In genomic region chr17:87957096-87957840, GRCm38 (mm10) we compare ENCODE assay signal across 33 mouse cellular contexts. TPM values are rescaled to one million over a fixed set of nuclear protein-coding genes. Genes with fewer than 3 reads are reported as not detected.
DNase-seq lines count a peak whose midpoint lies in the region; ATAC-seq lines count a peak whose summit lies in the region.
"Had no signal": no experiment of that assay in that cellular context is flagged by ENCODE, and none has a peak within 500 bp of the region (broad histone marks: within the 10 kb centered on the region; RNA-seq: fewer than 3 reads in every experiment).

No protein-coding gene starts in this region.

- 0 out of 2 replicates have a peak, but pooled peaks have one; percentile 47 for ATAC-seq in kidney, embryonic 14.5 days (ENCODE audit: low FRiP score, low TSS enrichment)
- ATAC-seq: forebrain, embryonic 16.5 days; liver, postnatal 0 days; lung, postnatal 0 days had no signal

- H3K9me3 ChIP-seq in kidney, embryonic 14.5 days (ENCODE audit: control insufficient read depth, low read length) = no peaks in the 10 kb centered on the region
- H3K9me3 ChIP-seq: hindbrain, embryonic 15.5 days; midbrain, embryonic 12.5 days had no signal

- no peak overlapping the region for H3K4me2 ChIP-seq in kidney, embryonic 14.5 days (replicated peaks; ENCODE audit: low read depth, low read length)
- H3K4me2 ChIP-seq: heart, embryonic 11.5 days; hindbrain, embryonic 15.5 days; limb, embryonic 12.5 days; liver, embryonic 11.5 days; midbrain, embryonic 12.5 days had no signal

- no peak overlapping the region for H3K4me3 ChIP-seq in kidney, embryonic 14.5 days (ENCODE audit: low read length)
- H3K4me3 ChIP-seq: hindbrain, embryonic 15.5 days; layer of hippocampus, adult 2 months; limb, embryonic 12.5 days; midbrain, embryonic 12.5 days had no signal

- no peak overlapping the region for H3K27ac ChIP-seq in kidney, embryonic 14.5 days (ENCODE audit: low read depth, low read length)
- H3K27ac ChIP-seq: hindbrain, embryonic 15.5 days; layer of hippocampus, adult 2 months; limb, embryonic 12.5 days; macrophage; midbrain, embryonic 12.5 days had no signal

- H3K4me1 ChIP-seq in kidney, embryonic 14.5 days (ENCODE audit: control insufficient read depth, insufficient read depth, low read length) = no peaks in the 10 kb centered on the region
- H3K4me1 ChIP-seq: hindbrain, embryonic 15.5 days; limb, embryonic 12.5 days; midbrain, embryonic 12.5 days had no signal

- H3K9ac ChIP-seq in kidney, embryonic 14.5 days (ENCODE audit: low read depth, low read length) = no peak overlapping the region
- H3K9ac ChIP-seq: hindbrain, embryonic 15.5 days; limb, embryonic 12.5 days; liver, postnatal 0 days; midbrain, embryonic 12.5 days had no signal

- DNase-seq in 3T3-L1 (ENCODE audit: low read depth, low spot score) = peak; percentile 59
- DNase-seq in adipocyte (ENCODE audit: low spot score) = peak; percentile 39
- peak; percentile 68 to 85 for DNase-seq in kidney, postnatal 25 days
- no peak for DNase-seq in retina, postnatal 1 day
- DNase-seq in thymus, postnatal 36 days = no peak
- DNase-seq in thymus, adult 18-20 months = no peak
- DNase-seq: adrenal gland, postnatal 25 days; cerebellum, adult 8-10 months; cerebellum, postnatal 36 days; embryo, embryonic 11 days; gastrocnemius, postnatal 14 days; heart, adult 11 months; liver, postnatal 0 days; right cerebral cortex, postnatal 14 days; spleen, adult 18-20 months; thymus, postnatal 25 days had no signal

- H3K27me3 ChIP-seq in kidney, embryonic 14.5 days (ENCODE audit: control insufficient read depth, insufficient read depth, low read length) = no peaks in the 10 kb centered on the region
- H3K27me3 ChIP-seq: hindbrain, embryonic 15.5 days; limb, embryonic 12.5 days; midbrain, embryonic 12.5 days had no signal

- H3K36me3 ChIP-seq in kidney, embryonic 14.5 days (ENCODE audit: control insufficient read depth, insufficient read depth, low read length) = no peaks in the 10 kb centered on the region
- H3K36me3 ChIP-seq: G1E; hindbrain, embryonic 15.5 days; limb, embryonic 12.5 days; midbrain, embryonic 12.5 days had no signal

- 43% methylated on average over 12 of the region's 12 CpGs for WGBS in kidney, embryonic 14.5 days

RNA-seq across cellular contexts. Expression of gene Msh6, which starts 17.6 kb away (rescaled TPM):
- 35.6 and 70.6 TPM in 2 replicates for polyA plus RNA-seq in kidney, embryonic 14.5 days (2014; fragmentation: Nextera tagmentation; extraction: Ambion mirVana)

RNA-seq across cellular contexts. Expression of gene Rpl36-ps4, which starts 36.5 kb away (rescaled TPM):
- not detected in 2 replicates for polyA plus RNA-seq in kidney, embryonic 14.5 days (2014; fragmentation: Nextera tagmentation; extraction: Ambion mirVana)
- polyA plus RNA-seq: brain, embryonic 14.5 days; embryonic facial prominence, embryonic 14.5 days; forebrain, embryonic 16.5 days; G1E; heart, embryonic 11.5 days; heart, postnatal 0 days; hindbrain, embryonic 15.5 days; intestine, embryonic 14.5 days; limb, embryonic 12.5 days; liver, embryonic 11.5 days; liver, postnatal 0 days; lung, postnatal 0 days; macrophage; midbrain, embryonic 12.5 days; neural tube, embryonic 11.5 days; testis, adult 2 months had no signal

Comparison
In these comparisons a context has a peak if more than half of its experiments do, and no peak if none do; other contexts are left out.
1. DNase-seq: peak in 3T3-L1 (single experiment), adipocyte (single experiment) and kidney, postnatal 25 days (2 of 2); none in retina, postnatal 1 day (single experiment), thymus, postnatal 36 days (0 of 2) and thymus, adult 18-20 months (0 of 2).